Mouse (Mus musculus): Measurements from ENCODE around the gene Cnn2. TPM values are rescaled to one million over a fixed set of nuclear protein-coding genes. Genes with fewer than 3 reads are reported as not detected.

Cnn2 gene
- polyA plus RNA-seq, 1 experiment from 2014 or later = 40.0 TPM

GRCm38 (mm10) chr10:80022164-80022563, 33.8 kb downstream of the Cnn2 start:
- 84% methylated on average over 12 of the region's 12 CpGs for WGBS
- DNase-seq (ENCODE audit: low spot score) (no peak), ATAC-seq (no peak)
- Histone ChIP-seq H3K4me1 (ENCODE audit: control insufficient read depth, insufficient read depth, low read length) (no peaks in the 10 kb centered on the region), H3K27me3 (replicated peaks; ENCODE audit: control insufficient read depth, insufficient read depth, low read length) (peaks cover 16% of the 10 kb centered on the region; the same call in 1 of the 2 replicates), H3K36me3 (ENCODE audit: control insufficient read depth, insufficient read depth, low read length) (no peaks in the 10 kb centered on the region), H3K27ac (ENCODE audit: low read depth, low read length) (no peak overlapping the region), H3K9ac (ENCODE audit: low read length) (no peak overlapping the region), H3K9me3 (replicated peaks; ENCODE audit: control insufficient read depth, low read length) (no peaks in the 10 kb centered on the region), H3K4me3 (ENCODE audit: low read depth, low read length) (no peak overlapping the region), H3K4me2 (ENCODE audit: low read length) (no peak overlapping the region)

DNA sequence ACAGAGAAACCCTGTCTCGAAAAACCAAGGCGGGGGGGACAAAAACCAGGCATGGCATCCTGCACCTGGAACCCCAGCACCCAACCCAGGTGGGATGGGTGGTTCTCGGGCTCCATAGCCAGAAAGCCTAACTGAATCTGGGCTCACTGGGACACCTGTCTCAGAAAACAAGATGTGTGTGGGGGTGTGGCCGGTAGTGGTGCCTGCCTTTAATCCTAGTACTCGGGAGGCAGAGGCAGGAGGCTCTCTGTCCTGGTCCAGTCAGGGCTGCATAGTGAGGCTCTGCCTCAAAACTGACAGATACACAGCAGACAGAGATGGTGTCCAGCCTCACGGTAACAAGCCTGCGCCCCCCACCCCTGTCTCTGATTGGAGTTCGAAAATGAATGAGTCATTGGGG, 34.4 kb downstream of the Cnn2 start:
- Histone ChIP-seq H3K9ac (ENCODE audit: low read length) (no peak overlapping the region), H3K27ac (ENCODE audit: low read depth, low read length) (no peak overlapping the region), H3K27me3 (replicated peaks; ENCODE audit: control insufficient read depth, insufficient read depth, low read length) (peaks cover 16% of the 10 kb centered on the region; the same call in 1 of the 2 replicates), H3K36me3 (ENCODE audit: control insufficient read depth, insufficient read depth, low read length) (no peaks in the 10 kb centered on the region), H3K9me3 (replicated peaks; ENCODE audit: control insufficient read depth, low read length) (no peaks in the 10 kb centered on the region), H3K4me2 (ENCODE audit: low read length) (no peak overlapping the region), H3K4me3 (ENCODE audit: low read depth, low read length) (no peak overlapping the region), H3K4me1 (ENCODE audit: control insufficient read depth, insufficient read depth, low read length) (no peaks in the 10 kb centered on the region)
- ATAC-seq (no peak), DNase-seq (ENCODE audit: low spot score) (no peak)
- WGBS = 93% methylated on average over 8 of the region's 8 CpGs

DNA sequence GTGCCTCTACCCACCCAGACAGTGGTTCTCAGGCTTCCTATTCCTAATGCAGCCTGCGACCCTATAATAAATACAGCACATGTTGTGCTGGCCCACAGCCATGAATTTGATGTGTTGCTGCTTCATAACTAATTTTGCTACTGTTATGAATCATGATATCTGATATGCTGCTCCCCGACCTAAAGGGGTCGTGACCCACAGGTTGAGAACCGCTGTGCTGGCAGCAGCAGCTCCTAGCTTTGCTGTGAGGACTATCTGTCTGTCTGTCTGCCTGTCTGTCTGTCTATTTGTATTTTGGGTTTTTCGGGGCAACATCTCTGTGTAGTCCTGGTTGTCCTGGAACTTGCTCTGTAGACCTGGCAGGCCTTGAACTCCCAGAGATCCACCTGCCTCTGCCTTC, 35.4 kb downstream of the Cnn2 start:
- WGBS = 87% methylated on average over 5 of the region's 5 CpGs
- Histone ChIP-seq H3K9me3 (replicated peaks; ENCODE audit: control insufficient read depth, low read length) (no peaks in the 10 kb centered on the region), H3K36me3 (ENCODE audit: control insufficient read depth, insufficient read depth, low read length) (no peaks in the 10 kb centered on the region), H3K4me1 (ENCODE audit: control insufficient read depth, insufficient read depth, low read length) (no peaks in the 10 kb centered on the region), H3K4me3 (ENCODE audit: low read depth, low read length) (no peak overlapping the region), H3K27me3 (replicated peaks; ENCODE audit: control insufficient read depth, insufficient read depth, low read length) (peaks cover 16% of the 10 kb centered on the region; the same call in 1 of the 2 replicates), H3K4me2 (ENCODE audit: low read length) (no peak overlapping the region), H3K27ac (ENCODE audit: low read depth, low read length) (no peak overlapping the region), H3K9ac (ENCODE audit: low read length) (no peak overlapping the region)
- DNase-seq (ENCODE audit: low spot score) = no peak
- ATAC-seq = no peak

DNA sequence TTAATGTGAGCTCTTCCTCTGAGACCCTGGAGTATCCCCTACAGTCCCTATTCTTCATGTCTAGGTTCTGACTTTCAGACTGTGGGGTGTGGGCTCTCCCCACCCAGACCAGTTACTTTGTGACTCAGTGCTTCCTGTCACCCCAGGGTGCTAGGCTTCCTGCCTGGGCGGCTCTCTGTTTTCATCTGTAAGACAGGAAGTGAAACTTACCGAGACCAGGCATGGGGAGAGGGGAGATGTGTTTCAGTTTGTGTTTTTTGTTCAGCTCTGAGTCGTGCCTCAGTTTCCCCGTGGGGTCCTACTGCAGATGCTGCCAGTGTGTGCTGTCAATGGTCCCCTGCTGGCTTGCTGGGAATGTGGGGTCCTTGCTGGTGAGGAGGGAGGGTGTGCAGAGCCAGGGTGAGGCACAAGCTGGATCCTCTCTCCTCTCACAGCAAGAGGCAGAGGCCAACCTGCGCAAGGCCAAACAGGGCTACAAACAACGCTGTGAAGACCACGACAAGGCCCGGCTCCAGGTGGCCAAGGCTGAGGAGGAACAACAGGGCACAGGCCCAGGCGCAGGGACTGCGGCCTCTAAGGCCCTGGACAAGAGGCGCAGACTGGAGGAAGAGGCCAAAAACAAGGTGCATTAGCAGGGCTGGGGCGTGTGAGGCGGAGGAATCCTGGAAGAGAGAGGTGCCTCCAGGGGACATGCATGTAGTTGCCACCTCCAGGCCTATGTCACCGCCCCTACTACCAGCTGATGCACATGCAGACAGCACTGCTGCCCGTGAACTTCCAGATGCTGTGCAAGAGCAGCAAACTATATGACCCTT, 36.1 kb downstream of the Cnn2 start:
- 79% methylated on average over 15 of the region's 15 CpGs for WGBS
- Histone ChIP-seq H3K27ac (ENCODE audit: low read depth, low read length) (no peak overlapping the region), H3K4me2 (ENCODE audit: low read length) (no peak overlapping the region), H3K9me3 (replicated peaks; ENCODE audit: control insufficient read depth, low read length) (no peaks in the 10 kb centered on the region), H3K4me1 (ENCODE audit: control insufficient read depth, insufficient read depth, low read length) (no peaks in the 10 kb centered on the region), H3K36me3 (ENCODE audit: control insufficient read depth, insufficient read depth, low read length) (no peaks in the 10 kb centered on the region), H3K4me3 (ENCODE audit: low read depth, low read length) (no peak overlapping the region), H3K27me3 (replicated peaks; ENCODE audit: control insufficient read depth, insufficient read depth, low read length) (peaks cover 11% of the 10 kb centered on the region; the same call in 1 of the 2 replicates), H3K9ac (ENCODE audit: low read length) (no peak overlapping the region)
- DNase-seq (ENCODE audit: low spot score) (no peak), ATAC-seq (no peak)

GRCm38 (mm10) chr10:80025044-80025347, 36.6 kb downstream of the Cnn2 start:
- H3K36me3 ChIP-seq (ENCODE audit: control insufficient read depth, insufficient read depth, low read length) = no peaks in the 10 kb centered on the region
- no peak overlapping the region for H3K27ac ChIP-seq (ENCODE audit: low read depth, low read length)
- no peaks in the 10 kb centered on the region for H3K4me1 ChIP-seq (ENCODE audit: control insufficient read depth, insufficient read depth, low read length)
- 62% methylated on average over 4 of the region's 4 CpGs for WGBS
- H3K9ac ChIP-seq (ENCODE audit: low read length) = no peak overlapping the region
- no peaks in the 10 kb centered on the region for H3K9me3 ChIP-seq (replicated peaks; ENCODE audit: control insufficient read depth, low read length)
- peaks cover 6% of the 10 kb centered on the region; the same call in 1 of the 2 replicates for H3K27me3 ChIP-seq (replicated peaks; ENCODE audit: control insufficient read depth, insufficient read depth, low read length)
- H3K4me2 ChIP-seq (ENCODE audit: low read length) = no peak overlapping the region
- DNase-seq (ENCODE audit: low spot score) = no peak
- no peak for ATAC-seq
- H3K4me3 ChIP-seq (ENCODE audit: low read depth, low read length) = no peak overlapping the region

DNA sequence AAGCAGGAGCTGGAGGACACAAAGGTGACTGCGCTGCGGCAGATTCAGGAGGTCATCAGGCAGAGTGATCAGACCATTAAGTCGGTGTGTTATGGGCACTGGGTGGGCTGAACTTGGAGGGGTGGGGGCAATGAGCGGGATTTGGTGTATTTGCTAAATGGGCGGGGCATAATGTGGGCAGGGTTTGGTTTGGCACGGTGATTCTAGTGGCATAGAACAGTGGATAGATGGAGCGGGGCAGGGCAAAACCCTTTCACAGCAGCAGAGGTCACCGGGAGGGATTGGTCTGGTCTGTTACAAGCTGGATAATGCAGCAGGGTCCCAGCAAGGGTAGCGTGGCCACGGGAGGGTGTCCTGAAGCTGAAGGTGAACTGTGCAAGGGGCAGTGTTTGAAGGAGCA, 37.1 kb downstream of the Cnn2 start:
- H3K9me3 ChIP-seq (replicated peaks; ENCODE audit: control insufficient read depth, low read length) = no peaks in the 10 kb centered on the region

GRCm38 (mm10) chr10:80025889-80026288, 37.5 kb downstream of the Cnn2 start:
- Histone ChIP-seq H3K4me2 (ENCODE audit: low read length) (no peak overlapping the region), H3K36me3 (ENCODE audit: control insufficient read depth, insufficient read depth, low read length) (no peaks in the 10 kb centered on the region), H3K9ac (ENCODE audit: low read length) (no peak overlapping the region), H3K27ac (ENCODE audit: low read depth, low read length) (no peak overlapping the region), H3K9me3 (replicated peaks; ENCODE audit: control insufficient read depth, low read length) (no peaks in the 10 kb centered on the region), H3K4me1 (ENCODE audit: control insufficient read depth, insufficient read depth, low read length) (no peaks in the 10 kb centered on the region), H3K27me3 (replicated peaks; ENCODE audit: control insufficient read depth, insufficient read depth, low read length) (no peaks in the 10 kb centered on the region), H3K4me3 (ENCODE audit: low read depth, low read length) (no peak overlapping the region)
- ATAC-seq = no peak
- 64% methylated on average over 12 of the region's 12 CpGs for WGBS
- DNase-seq (ENCODE audit: low spot score) = no peak

More for the DNA sequence above, 37.1 kb downstream of the Cnn2 start:
- Histone ChIP-seq H3K4me1 (ENCODE audit: control insufficient read depth, insufficient read depth, low read length) (no peaks in the 10 kb centered on the region), H3K36me3 (ENCODE audit: control insufficient read depth, insufficient read depth, low read length) (no peaks in the 10 kb centered on the region), H3K9ac (ENCODE audit: low read length) (no peak overlapping the region), H3K27ac (ENCODE audit: low read depth, low read length) (no peak overlapping the region), H3K27me3 (replicated peaks; ENCODE audit: control insufficient read depth, insufficient read depth, low read length) (peaks cover 2% of the 10 kb centered on the region; the same call in 1 of the 2 replicates), H3K4me3 (ENCODE audit: low read depth, low read length) (no peak overlapping the region), H3K4me2 (ENCODE audit: low read length) (no peak overlapping the region)
- DNase-seq (ENCODE audit: low spot score) (no peak), ATAC-seq (no peak)
- 79% methylated on average over 10 of the region's 10 CpGs for WGBS

DNA sequence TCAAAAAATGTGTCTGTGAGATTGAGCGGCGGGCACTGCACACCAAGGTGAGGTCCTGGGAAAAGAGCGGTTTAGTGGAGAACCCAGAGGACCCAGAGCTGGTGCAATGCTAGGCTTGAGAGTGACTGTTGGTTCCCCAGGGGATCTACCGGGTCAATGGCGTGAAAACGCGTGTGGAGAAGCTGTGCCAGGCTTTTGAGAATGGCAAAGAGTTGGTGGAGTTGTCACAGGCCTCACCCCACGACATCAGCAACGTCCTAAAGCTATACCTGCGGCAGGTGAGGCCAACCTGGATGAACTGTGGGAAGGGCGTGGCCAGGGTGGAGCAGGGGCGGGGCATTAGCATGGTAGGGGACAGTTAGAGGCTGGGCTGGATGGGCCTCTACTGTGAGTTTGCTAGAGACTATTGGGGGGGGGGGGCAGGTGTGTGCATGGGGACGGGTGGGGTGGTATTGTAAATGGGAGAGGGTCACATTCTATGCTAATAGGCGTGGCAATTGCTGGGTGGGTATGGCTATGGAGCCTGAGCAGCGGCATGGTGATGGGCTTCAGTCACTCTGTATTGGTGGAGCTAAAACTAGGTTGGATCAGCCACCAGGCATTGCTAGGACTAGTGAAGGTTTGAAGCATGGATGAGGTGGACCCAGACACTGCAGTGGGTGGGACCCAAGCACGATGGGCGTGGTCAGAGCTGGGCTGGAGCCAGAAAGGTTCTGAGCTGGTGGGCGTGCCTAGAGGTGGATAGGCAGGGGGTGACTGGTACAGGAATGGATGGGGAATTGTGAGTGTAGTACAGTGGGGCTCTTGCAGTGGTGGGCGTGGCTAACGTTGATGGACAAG, 39.5 kb downstream of the Cnn2 start:
- no peaks in the 10 kb centered on the region for H3K36me3 ChIP-seq (ENCODE audit: control insufficient read depth, insufficient read depth, low read length)
- no peak overlapping the region for H3K4me3 ChIP-seq (ENCODE audit: low read depth, low read length)
- no peak overlapping the region for H3K4me2 ChIP-seq (ENCODE audit: low read length)
- DNase-seq (ENCODE audit: low spot score) (no peak), ATAC-seq (no peak)
- H3K27ac ChIP-seq (ENCODE audit: low read depth, low read length) = no peak overlapping the region
- no peaks in the 10 kb centered on the region for H3K9me3 ChIP-seq (replicated peaks; ENCODE audit: control insufficient read depth, low read length)
- no peak overlapping the region for H3K9ac ChIP-seq (ENCODE audit: low read length)
- no peaks in the 10 kb centered on the region for H3K27me3 ChIP-seq (replicated peaks; ENCODE audit: control insufficient read depth, insufficient read depth, low read length)
- WGBS = 71% methylated on average over 20 of the region's 20 CpGs
- H3K4me1 ChIP-seq (ENCODE audit: control insufficient read depth, insufficient read depth, low read length) = no peaks in the 10 kb centered on the region

- H3K9me3 ChIP-seq (replicated peaks; ENCODE audit: control insufficient read depth, low read length) = no peaks in the 10 kb centered on the region
- H3K4me3 ChIP-seq (ENCODE audit: low read depth, low read length) = no peak overlapping the region
- no peak for DNase-seq (ENCODE audit: low spot score)
- H3K4me2 ChIP-seq (ENCODE audit: low read length) = no peak overlapping the region
- H3K4me1 ChIP-seq (ENCODE audit: control insufficient read depth, insufficient read depth, low read length) = no peaks in the 10 kb centered on the region
- H3K27ac ChIP-seq (ENCODE audit: low read depth, low read length) = no peak overlapping the region
- H3K27me3 ChIP-seq (replicated peaks; ENCODE audit: control insufficient read depth, insufficient read depth, low read length) = no peaks in the 10 kb centered on the region
- no peak overlapping the region for H3K9ac ChIP-seq (ENCODE audit: low read length)
- ATAC-seq = no peak
- H3K36me3 ChIP-seq (ENCODE audit: control insufficient read depth, insufficient read depth, low read length) = no peaks in the 10 kb centered on the region
- 93% methylated on average over 13 of the region's 13 CpGs for WGBS
Measured at GRCm38 (mm10) chr10:80028521-80028846, 40.1 kb downstream of the Cnn2 start.
